9 mouse cellular contexts compared by ENCODE assay signal in genomic region chr14:15062861-15063418, GRCm38 (mm10).
DNase-seq lines count a peak whose midpoint lies in the region; ATAC-seq and TF ChIP-seq lines count a peak whose summit lies in the region.
"Had no signal": no experiment of that assay in that cellular context is flagged by ENCODE, and none has a peak within 500 bp of the region (broad histone marks: within the 10 kb centered on the region; RNA-seq: fewer than 3 reads in every experiment).

No protein-coding gene starts in this region.

- H3K4me3 ChIP-seq in heart, embryonic 15.5 days = no peak overlapping the region
- no peak overlapping the region for H3K4me3 ChIP-seq in ES-E14 (ENCODE audit: insufficient read depth in 1 of 2, low read depth in 1 of 2, low read length in 2 of 2, poor library complexity in 1 of 2, severe bottlenecking in 1 of 2)
- H3K4me3 ChIP-seq in kidney, embryonic 16.5 days (ENCODE audit: low read length) = no peak overlapping the region
- no peak overlapping the region for H3K4me3 ChIP-seq in midbrain, embryonic 12.5 days
- H3K4me3 ChIP-seq: layer of hippocampus, adult 2 months had no signal

- H3K36me3 ChIP-seq in heart, embryonic 15.5 days = no peaks in the 10 kb centered on the region
- no peaks in the 10 kb centered on the region for H3K36me3 ChIP-seq in ES-E14 (ENCODE audit: control insufficient read depth, insufficient read depth, low read length, poor library complexity, severe bottlenecking)
- no peaks in the 10 kb centered on the region for H3K36me3 ChIP-seq in kidney, embryonic 16.5 days (ENCODE audit: insufficient read depth, low read length)
- no peaks in the 10 kb centered on the region for H3K36me3 ChIP-seq in midbrain, embryonic 12.5 days

- H3K9ac ChIP-seq in heart, embryonic 15.5 days = no peak overlapping the region
- H3K9ac ChIP-seq in ES-E14 (ENCODE audit: insufficient read depth, low read depth, low read length, poor library complexity, severe bottlenecking) = no peak overlapping the region
- H3K9ac ChIP-seq in kidney, embryonic 16.5 days (replicated peaks; ENCODE audit: low read length) = no peak overlapping the region
- no peak overlapping the region for H3K9ac ChIP-seq in midbrain, embryonic 12.5 days (replicated peaks)

- peak; percentile 64 for ATAC-seq in heart, embryonic 15.5 days (replicated peaks; ENCODE audit: insufficient number of reproducible peaks, insufficient read depth, low FRiP score, low read depth)
- peak; percentile 51; the same call in 1 of the 2 replicates for ATAC-seq in kidney, embryonic 16.5 days (ENCODE audit: low FRiP score, low TSS enrichment)
- peak; percentile 54; the same call in 1 of the 2 replicates for ATAC-seq in midbrain, embryonic 12.5 days (ENCODE audit: low FRiP score, low read depth)

- no peaks in the 10 kb centered on the region for H3K9me3 ChIP-seq in heart, embryonic 15.5 days (replicated peaks)
- H3K9me3 ChIP-seq in ES-E14 (ENCODE audit: control insufficient read depth, insufficient read depth, low read depth, low read length) = no peaks in the 10 kb centered on the region
- no peaks in the 10 kb centered on the region for H3K9me3 ChIP-seq in kidney, embryonic 16.5 days (ENCODE audit: low read length)
- H3K9me3 ChIP-seq in midbrain, embryonic 12.5 days = no peaks in the 10 kb centered on the region

- H3K27ac ChIP-seq in heart, embryonic 15.5 days = no peak overlapping the region
- H3K27ac ChIP-seq in ES-E14 (ENCODE audit: insufficient read depth, low read depth, low read length, poor library complexity, severe bottlenecking) = no peak overlapping the region
- no peak overlapping the region for H3K27ac ChIP-seq in kidney, embryonic 16.5 days (ENCODE audit: low read length)
- H3K27ac ChIP-seq in midbrain, embryonic 12.5 days (replicated peaks) = no peak overlapping the region
- H3K27ac ChIP-seq: layer of hippocampus, adult 2 months had no signal

- WGBS in heart, embryonic 15.5 days = 31% methylated on average over 4 of the region's 4 CpGs
- WGBS in kidney, embryonic 16.5 days = 52% methylated on average over 4 of the region's 4 CpGs
- WGBS in midbrain, embryonic 12.5 days = 69% methylated on average over 4 of the region's 4 CpGs

- no peak for DNase-seq in heart, adult 18-20 months
- DNase-seq in ES-E14 (ENCODE audit: low read depth, low spot score) = peak; percentile 8
- no peak for DNase-seq in adrenal gland, adult 8-10 months
- DNase-seq in urinary bladder, adult 18-20 months (ENCODE audit: low spot score in 2 of 2) = no peak
- no peak for DNase-seq in ovary, adult 18-20 months (ENCODE audit: low spot score)

- no peaks in the 10 kb centered on the region for H3K27me3 ChIP-seq in heart, embryonic 15.5 days
- H3K27me3 ChIP-seq in kidney, embryonic 16.5 days (ENCODE audit: insufficient read depth, low read length) = no peaks in the 10 kb centered on the region
- H3K27me3 ChIP-seq in midbrain, embryonic 12.5 days = no peaks in the 10 kb centered on the region

- H3K4me2 ChIP-seq in heart, embryonic 15.5 days = no peak overlapping the region
- H3K4me2 ChIP-seq in kidney, embryonic 16.5 days (replicated peaks; ENCODE audit: low read depth, low read length) = no peak overlapping the region
- no peak overlapping the region for H3K4me2 ChIP-seq in midbrain, embryonic 12.5 days (replicated peaks)

- no peaks in the 10 kb centered on the region; the same call in 1 of the 2 replicates for H3K4me1 ChIP-seq in heart, embryonic 15.5 days (replicated peaks)
- H3K4me1 ChIP-seq in ES-E14 (ENCODE audit: control insufficient read depth in 2 of 2, insufficient read depth in 2 of 2, low read length in 2 of 2, poor library complexity in 1 of 2) = no peaks in the 10 kb centered on the region
- no peaks in the 10 kb centered on the region for H3K4me1 ChIP-seq in kidney, embryonic 16.5 days (ENCODE audit: insufficient read depth, low read length)
- H3K4me1 ChIP-seq in midbrain, embryonic 12.5 days = no peaks in the 10 kb centered on the region

- in situ Hi-C loops in ES-E14 (cut with MboI; ENCODE audit: low sequenced_read_pairs in 2 of 2, unreplicated experiment in 2 of 2) = no loop called here

TF ChIP-seq in ES-E14, 5 proteins besides CTCF, POLR2A, EP300 and RAD21:
- no peak for TF ChIP-seq ZC3H11A (IDR thresholded peaks at IDR 0.05; ENCODE audit: borderline replicate concordance, low read depth, low read length)
- no peak for TF ChIP-seq CHD2 (IDR thresholded peaks at IDR 0.05; ENCODE audit: low read depth, low read length)
